Comparison of ENCODE assay signal across 8 mouse cellular contexts in genomic region chr6:86438272-86439118, GRCm38 (mm10). TPM values are rescaled to one million over a fixed set of nuclear protein-coding genes. Genes with fewer than 3 reads are reported as not detected.
DNase-seq lines count a peak whose midpoint lies in the region; ATAC-seq and TF ChIP-seq lines count a peak whose summit lies in the region.

Gene C87436 (plus strand): TSS chr6:86438374.

- no peaks in the 10 kb centered on the region for H3K9me3 ChIP-seq in embryonic facial prominence, embryonic 15.5 days (replicated peaks)
- H3K9me3 ChIP-seq in limb, embryonic 14.5 days (ENCODE audit: control insufficient read depth, low read length) = no peaks in the 10 kb centered on the region
- no peaks in the 10 kb centered on the region for H3K9me3 ChIP-seq in midbrain, postnatal 0 days (ENCODE audit: low read length)

- H3K27me3 ChIP-seq in embryonic facial prominence, embryonic 15.5 days = no peaks in the 10 kb centered on the region
- no peaks in the 10 kb centered on the region for H3K27me3 ChIP-seq in limb, embryonic 14.5 days (ENCODE audit: control insufficient read depth, insufficient read depth, low read length)
- H3K27me3 ChIP-seq in midbrain, postnatal 0 days (ENCODE audit: insufficient read depth, low read length) = no peaks in the 10 kb centered on the region

- peak; percentile 99 for DNase-seq in 416B (ENCODE audit: low read depth)
- peak; percentile 97 for DNase-seq in heart, adult 8-10 months (ENCODE audit: low spot score)
- peak; percentile 97 for DNase-seq in kidney, adult 9 months
- peak; percentile 94 for DNase-seq in limb, embryonic 14.5 days (ENCODE audit: low spot score)
- DNase-seq in midbrain, postnatal 0 days (ENCODE audit: low spot score) = peak; percentile 96
- peak; percentile 80 to 86 for DNase-seq in spleen, postnatal 14 days (ENCODE audit: low spot score in 2 of 2)

- TF ChIP-seq CTCF in bone marrow, adult 2 months (IDR thresholded peaks at IDR 0.05; ENCODE audit: control insufficient read depth, insufficient read depth, low read length) = no peak
- peak; percentile 77 for TF ChIP-seq CTCF in midbrain, postnatal 0 days (IDR thresholded peaks at IDR 0.05)

- peak; percentile 94 for ATAC-seq in embryonic facial prominence, embryonic 15.5 days (ENCODE audit: insufficient number of reproducible peaks, low FRiP score, low TSS enrichment, low read depth)
- peak; percentile 93 for ATAC-seq in limb, embryonic 14.5 days (ENCODE audit: low FRiP score, low read depth)
- ATAC-seq in midbrain, postnatal 0 days (ENCODE audit: low FRiP score) = peak; percentile 93

- H3K4me1 ChIP-seq in bone marrow, adult 2 months (ENCODE audit: control insufficient read depth, insufficient read depth, low read length) = no peaks in the 10 kb centered on the region; the same call in 1 of the 2 replicates
- peaks cover 7% of the 10 kb centered on the region for H3K4me1 ChIP-seq in embryonic facial prominence, embryonic 15.5 days
- peaks cover 6% of the 10 kb centered on the region; the same call in 1 of the 2 replicates for H3K4me1 ChIP-seq in limb, embryonic 14.5 days (ENCODE audit: control insufficient read depth, insufficient read depth, low read length)
- no peaks in the 10 kb centered on the region for H3K4me1 ChIP-seq in midbrain, postnatal 0 days (ENCODE audit: insufficient read depth, low read length)

- peak within 1 kb of the TSS; percentile 87 for H3K4me2 ChIP-seq in embryonic facial prominence, embryonic 15.5 days (replicated peaks)
- H3K4me2 ChIP-seq in limb, embryonic 14.5 days (replicated peaks; ENCODE audit: low read depth, low read length, severe bottlenecking) = peak within 1 kb of the TSS; percentile 58
- H3K4me2 ChIP-seq in midbrain, postnatal 0 days (ENCODE audit: low read depth, low read length, poor library complexity, severe bottlenecking) = peak within 1 kb of the TSS; percentile 65

- H3K4me3 ChIP-seq in bone marrow, adult 2 months (replicated peaks; ENCODE audit: control insufficient read depth, low read depth, low read length) = peak within 1 kb of the TSS; percentile 91
- H3K4me3 ChIP-seq in embryonic facial prominence, embryonic 15.5 days (replicated peaks) = peak within 1 kb of the TSS; percentile 91
- peak within 1 kb of the TSS; percentile 57 for H3K4me3 ChIP-seq in limb, embryonic 14.5 days (replicated peaks; ENCODE audit: low read length)
- peak within 1 kb of the TSS; percentile 75 for H3K4me3 ChIP-seq in midbrain, postnatal 0 days (ENCODE audit: low read depth, low read length)

- peak; percentile 70; the same call in 1 of the 2 replicates for TF ChIP-seq POLR2A in bone marrow, adult 2 months (IDR thresholded peaks at IDR 0.05; ENCODE audit: borderline replicate concordance, control insufficient read depth, low read depth, low read length)
- TF ChIP-seq POLR2A in limb, embryonic 14.5 days (IDR thresholded peaks at IDR 0.05; ENCODE audit: borderline replicate concordance, extremely low read depth, insufficient read depth, insufficient read length) = 0 out of 2 replicates have a peak, but pooled peaks have one; percentile 40

- H3K27ac ChIP-seq in bone marrow, adult 2 months (ENCODE audit: control insufficient read depth, insufficient read depth, low read depth, low read length, poor library complexity) = peak within 1 kb of the TSS; percentile 94
- peak within 1 kb of the TSS; percentile 97 for H3K27ac ChIP-seq in embryonic facial prominence, embryonic 15.5 days (replicated peaks)
- peak within 1 kb of the TSS; percentile 94 for H3K27ac ChIP-seq in limb, embryonic 14.5 days (replicated peaks; ENCODE audit: low read depth, low read length)
- H3K27ac ChIP-seq in midbrain, postnatal 0 days (ENCODE audit: low read depth, low read length) = peak within 1 kb of the TSS; percentile 73

- H3K9ac ChIP-seq in embryonic facial prominence, embryonic 15.5 days = peak within 1 kb of the TSS; percentile 79
- peak within 1 kb of the TSS; percentile 69 for H3K9ac ChIP-seq in limb, embryonic 14.5 days (ENCODE audit: low read depth, low read length, severe bottlenecking)
- peak within 1 kb of the TSS; percentile 83 for H3K9ac ChIP-seq in midbrain, postnatal 0 days (replicated peaks; ENCODE audit: low read length, poor library complexity, severe bottlenecking)

- peaks cover 40% of the 10 kb centered on the region for H3K36me3 ChIP-seq in embryonic facial prominence, embryonic 15.5 days
- H3K36me3 ChIP-seq in limb, embryonic 14.5 days (ENCODE audit: control insufficient read depth, insufficient read depth, low read length) = peaks cover 30% of the 10 kb centered on the region
- H3K36me3 ChIP-seq in midbrain, postnatal 0 days (ENCODE audit: insufficient read depth, low read length) = peaks cover 20% of the 10 kb centered on the region

- WGBS in bone marrow, adult 2 months = under 1% methylated on average over 59 of the region's 59 CpGs
- WGBS in embryonic facial prominence, embryonic 15.5 days = under 1% methylated on average over 59 of the region's 59 CpGs
- 1% methylated on average over 59 of the region's 59 CpGs for WGBS in limb, embryonic 14.5 days
- WGBS in midbrain, postnatal 0 days = under 1% methylated on average over 59 of the region's 59 CpGs

RNA-seq across cellular contexts. Expression of gene C87436, which starts in this region (rescaled TPM):
- polyA plus RNA-seq in bone marrow, adult 2 months (2011; ENCODE audit: insufficient read depth, insufficient read length, low replicate concordance, missing spikeins) = 7.9 and 13.3 TPM in 2 replicates
- polyA plus RNA-seq in embryonic facial prominence, embryonic 15.5 days (2015; fragmentation: Nextera tagmentation; extraction: Ambion mirVana) = 24.7 and 26.8 TPM in 2 replicates
- total RNA-seq in heart, adult 8-10 months (2022) = 10 to 100 TPM in 2 of 4 experiments, 1 to 10 TPM in 2; 9.6 to 11.6 (median 10.0) TPM
- 16.0 and 19.1 TPM in 2 replicates for polyA plus RNA-seq in limb, embryonic 14.5 days (2012; rRNA removed)
- 20.6 and 22.2 TPM in 2 replicates for polyA plus RNA-seq in limb, embryonic 14.5 days (2014; fragmentation: Nextera tagmentation; extraction: Ambion mirVana)
- total RNA-seq in midbrain, postnatal 0 days (2014; rRNA removed) = 13.9 and 20.1 TPM in 2 replicates
- 16.3 and 19.9 TPM in 2 replicates for polyA plus RNA-seq in midbrain, postnatal 0 days (2015; fragmentation: Nextera tagmentation; extraction: Ambion mirVana)

Comparison
In these comparisons a context has a peak if more than half of its experiments do, and no peak if none do; other contexts are left out.
1. Peak in every context shown above with its lines: DNase-seq, ATAC-seq, H3K4me3 ChIP-seq and H3K27ac ChIP-seq.